ENCODE assay signal across 7 mouse cellular contexts in the genomic region with DNA sequence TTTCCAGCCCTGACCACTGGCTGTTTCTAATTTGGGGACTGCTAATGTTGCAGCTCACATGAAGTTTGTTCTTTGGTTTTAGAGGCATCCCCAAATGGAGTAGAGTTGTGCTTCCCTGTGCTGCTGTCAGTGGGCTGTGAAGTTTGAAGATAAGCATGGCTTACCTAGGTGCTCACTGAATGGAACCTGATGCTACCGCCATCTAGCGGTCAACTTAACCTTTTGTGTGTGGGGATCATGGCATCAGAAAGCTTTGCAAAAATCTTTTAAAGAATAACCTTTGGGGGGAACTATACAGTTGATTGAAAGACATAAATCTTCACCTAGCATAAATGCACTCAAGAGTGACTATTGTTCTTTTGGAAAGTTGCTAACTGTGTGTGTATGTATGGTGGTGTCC.
DNase-seq lines count a peak whose midpoint lies in the region; ATAC-seq and TF ChIP-seq lines count a peak whose summit lies in the region.

No protein-coding gene starts in this region.

- H3K36me3 ChIP-seq in hindbrain, postnatal 0 days (ENCODE audit: insufficient read depth, low read length), result no peaks in the 10 kb centered on the region
- H3K36me3 ChIP-seq in hindbrain, embryonic 16.5 days (ENCODE audit: control insufficient read depth, insufficient read depth, low read length), result no peaks in the 10 kb centered on the region
- no peaks in the 10 kb centered on the region for H3K36me3 ChIP-seq in testis, adult 2 months (ENCODE audit: control insufficient read depth, insufficient read depth, low read length)
- H3K36me3 ChIP-seq in stomach, postnatal 0 days (ENCODE audit: control insufficient read depth, insufficient read depth, low read length), result no peaks in the 10 kb centered on the region

- ATAC-seq in hindbrain, postnatal 0 days, result no peak
- ATAC-seq in hindbrain, embryonic 16.5 days, result no peak
- no peak for ATAC-seq in stomach, postnatal 0 days (ENCODE audit: low FRiP score, low TSS enrichment)
- no peak for ATAC-seq in erythroid progenitor cell, adult 5-6 weeks (replicated peaks; ENCODE audit: low FRiP score, poor library complexity, severe bottlenecking)

- H3K4me3 ChIP-seq in hindbrain, postnatal 0 days (ENCODE audit: low read length), result no peak overlapping the region
- no peak overlapping the region for H3K4me3 ChIP-seq in hindbrain, embryonic 16.5 days (ENCODE audit: low read length)
- peak overlapping the region; percentile 70 for H3K4me3 ChIP-seq in testis, adult 2 months (ENCODE audit: control insufficient read depth, low read depth, low read length)
- H3K4me3 ChIP-seq in stomach, postnatal 0 days (ENCODE audit: low read depth, low read length), result no peak overlapping the region

- no peak overlapping the region for H3K9ac ChIP-seq in hindbrain, postnatal 0 days (replicated peaks; ENCODE audit: low read length)
- H3K9ac ChIP-seq in hindbrain, embryonic 16.5 days (ENCODE audit: low read depth, low read length), result no peak overlapping the region
- H3K9ac ChIP-seq in stomach, postnatal 0 days (ENCODE audit: low read length), result no peak overlapping the region

- H3K4me2 ChIP-seq in hindbrain, postnatal 0 days (ENCODE audit: low read depth, low read length), result no peak overlapping the region
- no peak overlapping the region for H3K4me2 ChIP-seq in hindbrain, embryonic 16.5 days (ENCODE audit: low read length)
- H3K4me2 ChIP-seq in stomach, postnatal 0 days (replicated peaks; ENCODE audit: low read depth), result no peak overlapping the region

- 5% methylated on average over 2 of the region's 2 CpGs for WGBS in hindbrain, postnatal 0 days
- WGBS in hindbrain, embryonic 16.5 days, result 10% methylated on average over 2 of the region's 2 CpGs
- 2% methylated on average over 2 of the region's 2 CpGs for WGBS in stomach, postnatal 0 days

- H3K27ac ChIP-seq in hindbrain, postnatal 0 days, result no peak overlapping the region
- H3K27ac ChIP-seq in hindbrain, embryonic 16.5 days (ENCODE audit: low read depth, low read length), result no peak overlapping the region
- no peak overlapping the region for H3K27ac ChIP-seq in testis, adult 2 months (ENCODE audit: control insufficient read depth, insufficient read depth, low read depth, low read length)
- H3K27ac ChIP-seq in stomach, postnatal 0 days (replicated peaks), result no peak overlapping the region

- peak; percentile 73 for TF ChIP-seq CTCF in hindbrain, postnatal 0 days (IDR thresholded peaks at IDR 0.05; ENCODE audit: low read depth)
- TF ChIP-seq CTCF in testis, adult 2 months (IDR thresholded peaks at IDR 0.05; ENCODE audit: control insufficient read depth, insufficient read depth, insufficient replicate concordance, low read depth, low read length), result no peak
- TF ChIP-seq CTCF in stomach, postnatal 0 days (IDR thresholded peaks at IDR 0.05; ENCODE audit: low read depth), result peak; percentile 69

- no peaks in the 10 kb centered on the region for H3K9me3 ChIP-seq in hindbrain, postnatal 0 days (ENCODE audit: low read length)
- no peaks in the 10 kb centered on the region for H3K9me3 ChIP-seq in hindbrain, embryonic 16.5 days (ENCODE audit: control insufficient read depth, low read length)
- H3K9me3 ChIP-seq in stomach, postnatal 0 days (ENCODE audit: control insufficient read depth, low read length), result no peaks in the 10 kb centered on the region

- TF ChIP-seq POLR2A in testis, adult 2 months (IDR thresholded peaks at IDR 0.05; ENCODE audit: control insufficient read depth, low read depth, low read length), result no peak

- no peak for TF ChIP-seq EP300 in stomach, postnatal 0 days (optimal IDR thresholded peaks at IDR 0.05)

- DNase-seq in hindbrain, postnatal 0 days (ENCODE audit: low spot score), result peak; percentile 69
- no peak for DNase-seq in testis, postnatal 14 days (ENCODE audit: low spot score)
- DNase-seq in c-Kit-positive CD71-positive TER-119-positive erythroid progenitor cells, embryonic 14.5 days (ENCODE audit: low spot score), result peak; percentile 20
- no peak for DNase-seq in stomach, postnatal 0 days (ENCODE audit: low spot score)

- H3K4me1 ChIP-seq in hindbrain, postnatal 0 days (ENCODE audit: insufficient read depth, low read length), result no peaks in the 10 kb centered on the region
- peaks cover 4% of the 10 kb centered on the region; the same call in 1 of the 2 replicates for H3K4me1 ChIP-seq in hindbrain, embryonic 16.5 days (ENCODE audit: control insufficient read depth, insufficient read depth, low read depth, low read length)
- peaks cover 8% of the 10 kb centered on the region for H3K4me1 ChIP-seq in testis, adult 2 months (ENCODE audit: control insufficient read depth, insufficient read depth, low read length)
- no peaks in the 10 kb centered on the region for H3K4me1 ChIP-seq in stomach, postnatal 0 days (replicated peaks; ENCODE audit: control insufficient read depth, insufficient read depth)

- H3K27me3 ChIP-seq in hindbrain, postnatal 0 days (ENCODE audit: insufficient read depth, low read length), result no peaks in the 10 kb centered on the region
- H3K27me3 ChIP-seq in hindbrain, embryonic 16.5 days (replicated peaks; ENCODE audit: control insufficient read depth, insufficient read depth, low read length), result no peaks in the 10 kb centered on the region
- H3K27me3 ChIP-seq in testis, adult 2 months (ENCODE audit: control insufficient read depth, insufficient read depth, low read length), result no peaks in the 10 kb centered on the region
- H3K27me3 ChIP-seq in stomach, postnatal 0 days (ENCODE audit: control insufficient read depth, insufficient read depth, low read length), result no peaks in the 10 kb centered on the region

Comparison
In these comparisons a context has a peak if more than half of its experiments do, and no peak if none do; other contexts are left out.
1. DNase-seq: peak in hindbrain, postnatal 0 days (single experiment) and c-Kit-positive CD71-positive TER-119-positive erythroid progenitor cells, embryonic 14.5 days (single experiment); none in testis, postnatal 14 days (single experiment) and stomach, postnatal 0 days (single experiment).